Mouse (Mus musculus) megakaryocyte-erythroid progenitor cell, adult 5-6 weeks (primary cell): ENCODE data around the gene Gipc2. TPM values are rescaled to one million over a fixed set of nuclear protein-coding genes. Genes with fewer than 3 reads are reported as not detected.
"Not testable (repeated sequence)": the region's sequence is repeated elsewhere in the genome, so short reads cannot be mapped to it uniquely, and the experiment has no call there.

Experiments
- ATAC-seq: replicated peaks from 2 replicates; pipeline ENCODE4 v1.8.0; 2016; ENCODE audit warnings: mild to moderate bottlenecking, inconsistent platforms; ENCODE audit not compliant: severe bottlenecking, poor library complexity, low FRiP score, low TSS enrichment
- total RNA-seq, 2 experiments: library from RNA; stranded (forward) in 1 of 2; stranded (reverse) in 1 of 2; fragments of 200-1000, 215-1000 nt in 1 of 2; fragments of >200 nt in 1 of 2; fragmentation: Nextera tagmentation in 1 of 2; gene quantifications; 2 replicates each; pipeline ENCODE4 v1.2.3; 2014 to 2017

The Gipc2 gene
- total RNA-seq, 2 experiments from 2014 or later: not detected

DNA sequence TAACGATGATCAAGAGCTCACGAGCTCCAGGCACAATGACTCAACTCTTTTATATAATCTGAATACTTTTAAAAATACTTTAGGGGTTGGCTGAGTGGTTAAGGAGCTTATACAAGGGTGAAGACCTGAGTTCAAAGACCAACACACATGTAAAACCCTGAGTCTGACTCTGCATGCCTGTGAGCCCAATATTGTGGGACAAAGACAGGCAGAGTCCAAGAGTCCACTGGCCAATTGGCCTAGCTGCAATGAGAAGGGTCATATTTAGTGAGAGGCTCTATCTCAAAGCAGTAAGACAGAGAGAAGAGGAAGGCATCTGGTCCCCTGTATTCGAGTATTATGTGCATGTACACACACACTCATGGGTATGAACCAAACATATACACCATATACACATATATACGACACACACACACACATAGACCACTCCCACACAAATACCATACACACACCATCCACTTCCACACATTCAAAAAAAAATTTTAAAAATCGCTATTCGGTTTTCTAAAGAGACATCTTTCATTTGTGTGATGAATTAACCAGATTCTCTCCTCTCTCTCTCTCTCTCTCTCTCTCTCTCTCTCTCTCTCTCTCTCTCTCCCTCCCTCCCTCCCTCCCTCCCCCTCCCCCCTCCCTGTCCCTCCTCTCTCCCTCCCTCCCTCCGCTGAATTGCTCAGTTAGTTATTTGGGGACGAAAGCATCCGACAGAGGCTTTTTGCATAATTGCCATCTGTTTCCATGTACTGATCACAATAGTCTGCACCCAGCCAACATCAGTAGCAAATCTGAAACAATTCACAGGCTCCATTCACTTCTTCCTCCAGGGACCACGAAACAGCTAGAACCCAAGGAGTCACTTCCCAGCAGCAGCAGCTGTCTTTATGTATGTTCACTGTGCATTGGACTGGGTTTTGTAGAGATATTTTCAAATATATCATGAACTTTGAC lies 7.4 kb downstream of the Gipc2 start:
- no peak for ATAC-seq

DNA sequence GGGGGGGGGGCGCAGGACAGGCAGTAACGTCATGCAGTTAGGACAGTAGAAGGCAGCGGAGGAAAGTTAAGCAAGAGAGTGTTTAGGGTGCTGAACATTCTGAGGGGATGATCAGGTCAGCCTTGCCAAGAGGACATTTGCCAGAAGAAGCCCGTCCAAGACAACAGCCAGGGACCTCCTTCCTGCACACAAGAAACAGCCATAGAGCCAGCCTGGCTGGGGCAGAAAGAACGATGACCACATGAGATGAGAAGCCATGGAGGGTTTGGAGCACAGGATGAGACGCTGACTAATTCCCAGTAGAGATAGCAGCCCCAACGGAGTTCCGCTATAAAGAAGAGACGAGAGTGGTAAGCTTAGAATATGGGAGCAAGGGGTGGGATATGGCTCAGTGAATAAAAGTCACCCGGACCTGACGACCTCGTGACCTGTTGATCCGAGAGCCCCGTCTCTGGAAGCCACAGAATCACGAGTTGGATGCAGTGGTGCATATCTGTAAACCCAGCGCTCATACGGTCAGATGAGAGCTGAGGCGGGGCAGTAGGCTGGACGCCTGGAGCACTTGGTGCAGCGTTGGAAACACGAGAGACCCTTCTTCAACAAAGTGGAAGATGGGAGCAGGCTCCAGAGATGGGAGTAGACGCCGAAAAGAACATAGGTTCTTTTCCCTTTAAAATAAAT lies 9.1 kb downstream of the Gipc2 start:
- ATAC-seq: no peak

DNA sequence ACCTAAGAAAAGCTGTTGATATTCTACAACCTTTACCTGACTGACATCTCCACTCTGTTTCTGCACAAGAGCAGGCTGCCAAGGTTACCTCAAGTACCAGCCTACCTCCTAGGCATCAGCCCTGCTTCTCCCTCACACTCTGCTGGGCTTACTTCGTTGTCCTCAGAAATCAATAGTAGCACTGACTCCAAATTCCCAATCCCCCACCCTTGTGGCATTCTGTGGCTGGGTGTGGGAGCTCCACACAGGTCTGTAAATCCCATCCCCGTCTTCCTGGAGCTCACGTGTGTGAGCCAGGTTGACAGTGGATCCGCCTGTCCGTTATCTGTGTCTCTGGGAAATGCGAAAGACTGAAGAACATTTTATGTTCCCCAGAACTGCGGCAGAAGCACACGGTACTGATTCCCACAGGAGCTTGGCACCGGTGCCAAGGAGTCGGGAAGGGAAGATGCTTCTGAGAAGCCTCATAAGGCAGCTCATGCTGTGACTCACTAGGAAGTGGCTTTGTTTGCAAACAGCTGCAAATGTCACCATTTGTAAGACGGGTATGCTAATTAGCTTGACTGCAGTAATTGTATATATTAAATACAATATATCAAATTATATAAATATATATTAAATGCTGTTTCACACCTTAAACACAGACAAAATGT lies 10.6 kb downstream of the Gipc2 start:
- ATAC-seq: no peak

DNA sequence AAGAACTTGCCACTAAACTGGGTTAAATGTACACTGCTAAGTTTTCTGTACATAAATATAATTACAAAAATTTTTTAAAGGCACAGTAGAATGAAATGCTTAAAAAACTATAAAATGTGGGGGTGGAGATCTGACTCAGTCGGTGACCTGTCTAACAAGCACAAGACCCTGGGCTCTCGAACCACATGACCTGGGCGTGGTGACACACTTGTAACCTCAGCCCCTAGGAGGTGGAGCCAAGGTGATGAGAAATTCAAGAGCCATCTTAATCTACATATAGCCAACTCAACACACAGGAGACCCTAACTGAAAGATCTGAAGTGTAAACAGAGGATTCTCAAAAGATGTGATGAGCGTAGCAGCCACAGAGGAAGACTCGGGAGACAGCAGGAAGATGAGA lies 11.9 kb downstream of the Gipc2 start:
- ATAC-seq: no peak

DNA sequence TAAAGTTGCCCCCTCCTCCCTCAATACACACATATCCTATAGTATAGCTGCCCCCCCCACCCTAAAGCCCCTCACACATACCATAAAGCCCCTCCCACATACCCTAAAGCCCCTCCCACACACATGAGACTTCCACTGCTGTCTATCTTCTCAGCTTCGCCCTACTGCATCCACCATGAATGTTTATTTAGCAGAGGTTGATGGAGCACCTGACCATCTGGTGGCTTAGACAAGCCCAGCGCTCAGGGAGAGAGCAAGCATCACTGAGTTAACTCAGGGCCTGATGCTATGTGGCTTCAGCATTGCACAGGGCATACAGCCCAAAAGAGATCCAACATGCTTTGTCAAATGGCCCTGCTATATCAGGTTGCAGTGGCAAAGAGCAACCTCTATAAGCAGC lies 12.9 kb downstream of the Gipc2 start:
- no peak for ATAC-seq

DNA sequence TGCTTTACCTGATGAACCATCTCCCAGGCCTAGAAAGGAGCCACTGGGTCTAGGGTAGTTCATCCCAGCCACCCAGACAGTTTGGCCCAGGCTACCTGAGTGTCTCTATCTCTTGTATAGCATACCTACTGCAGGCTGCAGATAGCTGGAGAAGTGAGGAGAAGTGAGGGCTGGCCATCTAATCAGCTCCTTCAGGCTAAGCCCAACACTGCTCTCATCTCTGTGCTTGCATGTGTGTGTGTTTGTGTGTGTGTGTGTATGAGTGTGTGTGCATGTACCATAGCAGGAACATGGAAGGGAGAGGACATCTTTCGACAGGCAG lies 13.6 kb downstream of the Gipc2 start:
- ATAC-seq: peak; percentile 92

DNA sequence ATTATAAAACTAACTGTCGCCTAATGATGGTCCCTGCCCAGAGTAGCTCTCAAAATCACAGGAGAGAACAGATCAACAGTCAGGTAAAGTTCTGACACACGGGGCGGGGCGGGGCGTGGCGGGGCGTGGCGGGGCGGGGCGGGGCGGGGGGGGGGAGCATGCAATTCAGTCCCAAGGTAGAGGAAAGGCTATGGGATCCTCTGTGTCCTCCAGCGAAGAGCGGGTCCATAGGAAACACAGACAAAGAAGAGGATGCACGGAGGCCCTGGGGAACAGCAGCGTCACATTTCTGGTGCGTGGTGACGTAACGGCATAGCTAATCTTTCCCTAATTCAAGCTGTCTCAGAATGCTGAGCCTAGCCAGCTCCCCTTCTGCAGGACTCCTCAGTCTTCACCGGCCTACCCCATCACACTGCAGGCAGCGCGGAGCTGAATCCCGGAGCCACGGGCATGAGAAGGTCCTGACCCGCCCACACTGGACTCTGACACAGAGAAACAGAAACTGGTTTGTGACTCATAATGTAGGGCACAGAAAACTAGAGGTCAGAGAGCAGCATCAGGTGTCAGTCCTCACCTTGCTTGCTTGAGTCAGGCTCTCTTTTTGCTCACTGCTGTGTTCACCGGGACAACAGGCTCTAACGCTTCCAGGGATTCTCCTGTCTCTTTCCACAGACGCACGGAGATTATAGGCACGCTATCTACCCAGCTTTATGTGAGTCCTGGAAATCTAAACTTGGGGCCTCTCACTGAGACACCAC lies 14.1 kb downstream of the Gipc2 start:
- peak; percentile 40 for ATAC-seq

DNA sequence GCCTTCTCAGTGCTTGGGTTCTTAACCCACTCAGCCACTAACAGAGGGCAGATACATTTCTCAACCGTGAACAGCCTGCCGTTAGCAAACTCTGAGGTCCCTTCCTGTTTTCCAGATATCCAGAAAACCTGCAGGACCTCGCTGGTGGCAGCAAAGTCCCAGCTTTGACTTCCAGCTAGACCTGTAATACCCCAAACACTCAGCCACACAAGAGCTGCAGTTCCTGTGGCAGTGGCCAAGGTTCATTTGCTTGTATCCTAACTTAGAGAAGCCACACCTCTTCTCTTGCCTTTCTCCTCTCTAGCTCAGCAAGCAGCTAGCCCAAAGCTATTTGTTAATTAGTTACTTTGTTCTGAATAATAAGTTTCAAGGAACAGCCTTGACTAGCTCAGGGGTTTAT lies 16.2 kb downstream of the Gipc2 start:
- no peak for ATAC-seq

DNA sequence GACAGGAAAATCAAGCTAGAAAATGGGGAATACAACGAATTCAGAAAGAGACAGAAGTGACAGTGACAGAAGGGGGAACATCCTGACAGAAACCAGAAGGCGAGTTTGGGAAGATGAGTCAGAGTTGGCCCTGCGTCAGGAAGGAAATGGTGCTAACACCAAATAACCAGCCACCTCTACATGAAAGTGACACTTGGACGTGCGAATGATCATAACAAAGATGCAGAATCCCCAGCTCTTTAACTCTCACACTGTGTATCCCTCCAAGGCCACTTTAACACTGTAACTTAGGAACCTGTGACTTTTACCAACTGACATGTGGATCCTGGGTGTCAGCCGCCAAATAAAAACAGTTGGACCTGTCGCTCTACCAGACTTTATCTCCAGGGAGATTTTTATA lies 16.6 kb downstream of the Gipc2 start:
- no peak for ATAC-seq

DNA sequence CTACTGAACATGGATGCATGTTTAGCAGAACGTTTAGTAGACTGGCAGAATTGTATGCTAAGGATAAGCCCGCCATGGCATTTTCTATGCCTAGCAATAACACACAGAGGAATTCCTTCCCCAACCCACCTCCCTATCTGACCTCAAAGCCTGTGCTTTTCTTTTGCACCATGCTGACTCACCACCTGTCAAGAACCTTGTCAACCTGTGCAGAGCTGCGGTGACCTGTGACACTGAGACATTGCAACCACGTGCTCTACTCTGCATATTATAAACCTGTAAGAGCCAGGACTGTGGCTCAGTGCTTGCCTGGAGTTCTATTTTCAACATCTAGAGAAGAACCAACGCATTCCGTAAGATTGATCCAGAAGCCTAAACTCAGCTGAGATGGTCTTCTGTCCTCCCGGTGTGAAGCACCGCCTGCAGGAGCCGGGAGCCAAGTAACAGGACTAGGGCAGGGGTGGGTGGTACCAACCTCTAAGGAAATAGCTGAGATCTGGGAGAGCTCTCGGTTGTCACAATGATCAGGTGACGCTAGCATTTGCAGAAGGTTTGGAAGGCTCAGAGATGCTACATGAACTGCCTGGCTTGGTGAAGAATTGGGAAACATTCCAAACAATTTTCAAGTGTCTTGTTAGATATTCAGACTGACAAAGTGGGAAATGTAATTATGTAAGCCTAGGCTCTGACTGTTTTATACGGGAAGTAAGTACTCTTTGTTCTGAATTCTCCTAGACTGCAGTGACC lies 18.8 kb downstream of the Gipc2 start:
- 0 out of 2 replicates have a peak, but pooled peaks have one; percentile 18 for ATAC-seq

DNA sequence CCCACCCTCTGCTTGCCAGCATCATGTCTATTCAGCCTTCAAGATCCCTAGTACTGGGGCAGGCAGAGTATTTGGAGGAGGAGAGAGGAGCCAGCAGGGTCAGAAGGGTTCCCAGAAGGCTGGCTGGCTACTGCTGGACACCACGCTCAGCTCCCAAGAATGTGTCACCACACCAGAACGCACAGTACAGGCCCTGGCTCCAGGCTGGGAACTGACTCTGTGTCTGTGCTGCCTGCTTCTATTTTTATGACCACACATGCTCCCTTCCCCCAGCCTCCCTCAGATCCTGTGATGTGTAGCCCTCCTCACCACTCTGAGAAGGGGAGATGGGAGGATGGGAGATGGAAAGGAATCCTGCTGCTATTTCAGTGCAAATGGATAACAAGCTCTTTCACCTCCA lies 20.8 kb downstream of the Gipc2 start:
- no peak for ATAC-seq

DNA sequence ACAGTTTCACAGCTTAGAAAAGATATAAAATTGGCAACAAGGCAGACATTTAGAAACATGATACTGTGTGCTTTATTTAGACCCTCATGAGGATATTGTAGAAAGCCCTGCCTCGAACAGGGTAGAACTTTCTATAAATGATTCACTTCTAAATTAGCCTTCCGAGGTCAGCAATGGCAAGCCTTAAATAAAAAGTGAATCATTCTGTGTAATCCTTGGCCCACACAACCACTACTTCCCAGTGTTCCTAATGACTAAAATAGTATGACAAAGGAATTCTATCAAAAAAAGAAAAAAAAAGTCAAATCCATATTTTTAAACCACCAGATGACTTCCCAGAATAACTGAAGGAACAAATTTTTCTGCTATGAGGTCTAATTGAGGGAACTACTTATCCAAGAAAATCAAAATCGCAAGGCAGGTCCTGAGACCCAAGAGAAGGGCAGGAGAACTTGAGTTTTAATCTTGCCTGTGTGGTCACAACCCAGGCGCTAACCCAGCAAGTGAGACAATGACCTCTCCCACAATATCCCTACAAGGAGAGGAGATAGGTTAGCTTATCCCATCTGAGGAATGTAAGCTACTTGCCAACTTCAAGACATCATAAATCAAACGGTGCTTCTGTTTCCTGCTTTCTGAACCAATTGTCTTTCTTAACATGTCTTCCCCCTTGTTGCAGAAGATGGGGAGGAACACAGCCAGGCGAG lies 22.9 kb downstream of the Gipc2 start:
- no peak for ATAC-seq

DNA sequence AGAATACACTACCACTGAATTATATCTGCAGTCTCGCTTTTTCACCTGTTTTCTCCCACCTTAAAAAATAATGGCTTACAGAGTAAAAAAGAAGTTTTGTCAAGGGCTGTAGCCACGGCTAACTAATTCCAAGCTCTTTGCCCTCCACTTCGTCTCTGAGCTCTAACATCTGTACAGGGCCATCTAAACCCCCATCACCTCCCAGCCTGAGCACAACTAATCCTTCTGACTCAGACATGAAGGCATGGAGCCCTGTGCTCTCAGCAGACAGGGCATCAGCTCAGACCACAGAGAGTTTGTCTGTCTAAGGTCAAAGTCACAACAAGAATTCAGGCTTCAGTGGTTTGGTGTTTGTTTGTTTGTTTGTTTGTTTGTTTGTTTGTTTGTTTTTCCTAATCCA lies 23.9 kb downstream of the Gipc2 start:
- ATAC-seq: no peak

DNA sequence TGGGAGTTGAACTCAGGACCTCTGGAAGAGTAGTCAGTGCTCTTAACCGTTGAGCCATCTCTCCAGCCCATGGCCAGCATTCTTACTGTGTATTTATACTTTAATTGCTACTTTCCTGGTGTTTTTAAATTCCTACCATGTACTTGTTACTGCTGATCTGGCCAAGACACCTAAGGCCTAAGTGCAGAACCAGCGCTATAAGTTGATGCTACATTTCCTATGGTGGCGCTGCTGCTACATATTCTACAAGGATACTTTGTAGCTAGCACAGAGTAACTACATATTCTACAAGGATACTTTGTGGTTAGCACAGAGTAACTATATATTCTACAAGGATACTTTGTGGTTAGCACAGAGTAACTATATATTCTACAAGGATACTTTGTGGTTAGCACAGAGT lies 26.7 kb downstream of the Gipc2 start:
- ATAC-seq: not testable (repeated sequence)

DNA sequence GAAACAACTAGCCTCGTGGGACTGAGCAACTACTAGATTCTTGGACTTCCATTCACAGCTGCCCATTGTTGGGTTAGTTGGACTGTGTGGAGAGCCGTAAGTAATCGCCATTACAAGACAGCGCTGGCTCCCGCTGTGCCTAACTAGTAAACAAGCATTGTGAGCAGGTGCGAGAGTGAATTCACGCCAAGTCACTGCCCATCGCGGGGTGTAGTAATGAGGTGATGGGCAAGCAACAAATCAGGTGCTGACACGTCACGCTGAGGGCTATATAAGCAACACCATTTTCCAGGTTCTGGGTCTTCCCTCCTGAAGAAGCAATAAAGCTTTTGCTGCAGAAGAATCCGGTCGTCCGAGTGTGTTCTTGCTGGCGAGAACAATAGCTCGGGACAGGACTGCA lies 29.9 kb downstream of the Gipc2 start:
- ATAC-seq: not testable (repeated sequence)

DNA sequence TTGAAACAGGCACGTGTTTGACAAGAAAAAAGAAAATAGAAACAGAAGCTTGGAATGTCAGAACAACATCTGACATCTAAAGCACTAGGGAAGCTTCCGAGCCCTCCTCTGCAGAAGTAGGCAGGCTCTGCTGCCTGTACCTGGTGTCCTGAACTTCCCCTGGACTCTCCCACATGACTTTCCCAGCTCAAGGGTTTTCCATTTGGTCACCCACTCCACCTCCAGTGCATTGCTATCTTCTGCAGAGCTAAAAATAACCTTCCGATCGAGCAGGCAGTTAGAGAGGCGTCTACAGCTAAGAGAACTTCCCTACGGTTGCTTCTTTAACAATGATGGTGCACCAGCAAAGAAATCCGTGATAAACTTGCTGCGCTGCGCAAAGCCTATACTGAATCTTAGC lies 32.4 kb downstream of the Gipc2 start:
- no peak for ATAC-seq

DNA sequence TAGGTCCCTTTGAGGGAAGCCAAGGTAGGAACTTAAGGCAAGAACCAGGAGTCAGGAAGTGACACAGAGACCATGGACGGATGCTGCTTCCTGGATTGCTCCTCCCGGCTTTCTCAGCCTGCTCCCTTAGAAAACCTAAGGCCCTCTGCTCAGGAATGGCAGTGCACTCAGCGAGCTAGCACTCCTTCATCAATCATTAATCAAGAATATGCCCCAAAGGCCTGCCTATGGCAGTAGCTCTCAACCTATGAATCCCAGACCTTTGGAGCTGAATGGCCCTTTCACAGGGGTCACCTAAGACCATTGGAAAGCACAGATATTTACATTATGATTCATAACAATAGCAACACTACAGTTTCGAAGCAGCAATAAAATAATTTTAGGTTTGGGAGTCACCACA lies 35.1 kb downstream of the Gipc2 start:
- ATAC-seq: no peak

DNA sequence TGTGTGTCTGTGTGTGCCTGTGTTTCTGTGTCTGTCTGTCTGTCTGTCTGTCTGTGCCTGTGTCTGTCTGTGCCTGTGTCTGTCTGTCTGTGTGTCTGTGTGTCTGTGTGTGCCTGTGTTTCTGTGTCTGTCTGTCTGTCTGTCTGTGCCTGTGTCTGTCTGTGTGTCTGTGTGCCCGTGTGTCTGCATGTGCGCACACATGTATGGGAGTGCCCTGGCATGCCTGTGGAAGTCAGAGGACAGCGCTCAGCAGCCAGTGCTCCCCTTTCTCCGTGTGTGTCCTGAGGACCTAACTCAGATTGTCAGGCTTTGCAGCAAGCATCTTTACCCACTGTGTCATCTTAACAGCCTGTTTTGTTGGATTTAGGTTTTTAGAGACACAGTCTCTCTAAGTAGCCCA lies 36.6 kb downstream of the Gipc2 start:
- not testable (repeated sequence) for ATAC-seq

DNA sequence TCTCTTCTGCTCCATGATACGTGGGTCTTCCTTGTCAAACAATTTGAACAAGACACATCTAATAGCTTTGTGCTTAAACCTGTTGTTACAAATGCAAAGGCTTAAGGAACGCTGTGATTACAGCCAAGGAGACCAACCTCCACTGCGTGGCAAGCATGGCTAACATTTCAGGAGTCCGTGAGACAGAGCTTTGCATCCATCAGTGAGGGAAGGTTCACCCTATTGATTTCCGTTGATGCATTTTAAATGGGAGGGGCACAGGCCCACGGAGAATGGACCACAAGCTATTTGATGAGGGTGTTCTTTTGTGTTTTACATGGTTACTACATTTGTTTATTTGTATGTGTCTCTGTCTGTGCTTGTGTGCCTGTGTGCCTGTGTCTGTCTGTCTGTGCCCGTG lies 37.4 kb downstream of the Gipc2 start:
- ATAC-seq: no peak
